Mouse (Mus musculus) mature B cell (primary cell): ENCODE data around the gene Gm3373.
"Not testable (repeated sequence)": the region's sequence is repeated elsewhere in the genome, so short reads cannot be mapped to it uniquely, and the experiment has no call there.

ENCODE experiments used
- in situ Hi-C: fragments of 300-500 bp; cut with MboI; formaldehyde crosslinking; loops from 2 replicates; pipeline ENCODE4 v1.14.3; 2019

The Gm3373 gene

DNA sequence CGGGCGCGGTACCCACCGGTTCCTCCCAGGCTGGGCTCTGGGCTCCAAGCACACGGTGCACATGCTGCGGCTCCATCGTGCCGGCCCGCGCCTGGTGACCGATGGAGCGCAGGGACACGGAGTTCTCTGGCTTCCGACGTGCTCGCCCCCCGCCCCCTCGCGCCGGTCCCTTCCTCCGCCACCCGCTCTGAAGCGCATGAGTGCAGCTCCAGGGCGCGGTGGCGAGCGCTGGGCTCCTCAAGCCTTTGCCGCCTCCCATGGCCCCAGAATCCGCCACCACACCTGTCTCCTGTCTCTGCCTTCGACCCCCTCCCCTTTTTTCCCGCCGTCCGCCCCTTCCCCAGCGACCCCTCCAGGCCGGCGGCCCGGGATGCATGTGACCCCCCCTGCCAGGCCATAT is at the start of gene Gm3373:
Gm3373 (minus strand) TSS at position 101 of the 400 bp plus-strand sequence.
- in situ Hi-C loops = not testable (repeated sequence)

DNA sequence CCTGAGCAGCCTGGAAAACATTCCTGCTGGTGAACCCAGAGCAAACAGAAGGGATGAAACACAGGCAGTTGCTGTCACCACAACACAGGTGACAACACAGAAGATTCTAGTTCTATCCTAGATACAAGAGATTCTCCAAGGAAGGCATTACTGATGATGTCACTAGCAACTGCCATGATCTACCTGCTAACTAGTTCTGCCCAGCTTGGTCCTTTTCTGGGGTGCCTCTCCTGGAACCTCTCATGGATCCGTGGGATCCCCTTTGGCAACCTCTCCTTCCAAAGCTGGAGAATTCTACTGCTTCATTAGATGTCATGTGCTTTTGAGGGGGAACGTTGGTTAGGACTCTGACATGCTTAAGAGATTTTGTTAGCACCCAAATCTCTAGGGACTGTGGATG is 54.0 kb downstream of the Gm3373 start, which contains the start of gene Gm9603:
Gm9603 (minus strand) TSS at position 101 of the 400 bp plus-strand sequence.
- in situ Hi-C loops = not testable (repeated sequence)
